Mouse (Mus musculus) skeletal muscle tissue, adult 2 months (tissue): Measurements from ENCODE around the gene Tas2r121.
"Not testable (repeated sequence)": the region's sequence is repeated elsewhere in the genome, so short reads cannot be mapped to it uniquely, and the experiment has no call there.

Experiments
- DNase-seq: peaks from one replicate; pipeline ENCODE4 v3.0.0-alpha.2; 2012; ENCODE audit warnings: low read depth, low spot score

The Tas2r121 gene

DNA sequence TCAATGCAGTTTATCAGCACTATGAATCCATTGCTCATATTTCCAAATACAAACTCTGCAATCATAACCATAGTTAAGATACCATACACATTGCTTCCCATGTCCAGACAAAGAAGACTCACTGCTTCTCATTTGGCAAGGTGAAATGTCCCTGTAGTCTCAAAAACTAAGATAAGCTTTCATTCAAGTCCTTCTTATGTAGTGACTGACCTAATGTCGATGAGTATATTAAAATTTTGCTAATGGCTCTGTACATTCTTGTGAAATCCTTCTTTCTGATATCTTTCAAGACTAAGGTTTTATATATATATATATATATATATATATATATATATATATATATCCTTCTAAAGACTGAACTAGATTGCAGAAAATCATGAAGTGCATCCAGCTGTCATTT, at the start of gene Tas2r121:
TSS of gene Tas2r121 (minus strand) at position 101 of the 400 bp plus-strand sequence.
- no peak for DNase-seq

DNA sequence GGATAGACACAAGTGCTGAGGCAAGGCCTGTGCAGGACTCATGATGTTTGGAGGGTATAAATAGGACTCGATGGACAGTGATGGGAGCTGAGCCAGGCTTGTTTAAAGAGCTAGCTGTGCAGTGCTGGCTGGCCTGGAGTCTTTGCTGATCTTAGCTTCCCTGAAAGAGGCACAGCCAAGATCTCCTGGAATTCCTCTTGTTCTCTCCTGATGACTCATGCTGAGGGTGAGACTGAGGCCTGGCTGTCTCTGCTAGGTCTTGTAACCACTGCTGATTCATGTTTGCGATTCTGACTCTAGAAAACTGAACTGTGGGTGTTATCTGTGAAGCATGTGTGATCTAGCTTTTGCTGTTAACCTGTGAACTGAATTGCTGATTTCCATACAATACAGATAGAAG, 49.4 kb upstream of the Tas2r121 start:
- DNase-seq, result no peak

DNA sequence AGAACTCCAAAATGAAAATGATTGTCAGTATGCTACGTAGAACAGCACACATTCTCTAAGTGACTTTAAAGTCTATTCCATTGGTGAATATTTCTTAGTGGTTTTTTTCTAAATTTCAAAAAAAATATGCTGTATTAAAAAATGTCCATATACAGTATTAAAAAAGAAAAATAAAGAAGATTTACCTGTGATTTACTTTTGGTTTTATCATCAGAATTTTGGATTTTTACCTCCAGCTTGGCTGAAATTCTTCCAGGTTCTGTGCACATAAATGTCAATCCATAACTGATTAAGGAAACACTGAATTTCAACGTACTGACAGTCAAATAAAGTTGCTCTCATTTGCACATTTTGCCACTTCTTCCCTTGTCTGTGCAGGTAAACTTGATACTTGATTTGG, 37.1 kb upstream of the Tas2r121 start, which contains the start of gene Tas2r115:
TSS of gene Tas2r115 (minus strand) at position 101 of the 400 bp plus-strand sequence.
- no peak for DNase-seq

DNA sequence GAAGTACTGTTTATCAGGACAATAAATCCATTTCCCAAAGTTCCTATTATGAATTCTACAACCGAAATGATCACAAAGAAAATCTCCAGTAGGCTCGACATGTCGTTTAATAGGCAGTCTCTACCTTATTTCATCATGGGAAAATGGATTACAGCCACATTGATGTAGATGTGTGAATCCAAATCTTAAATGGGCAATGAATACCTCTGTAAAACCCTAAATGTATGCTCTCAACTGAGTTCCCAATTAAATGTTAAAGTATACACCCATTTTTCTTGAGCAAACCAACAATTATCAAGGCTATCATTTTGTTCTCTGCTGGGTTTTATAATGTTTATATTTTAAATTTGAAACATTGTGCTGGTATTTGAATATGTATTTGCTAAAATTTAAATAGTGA, 11.0 kb upstream of the Tas2r121 start, which contains the start of gene Tas2r122:
TSS of gene Tas2r122 (minus strand) at position 101 of the 400 bp plus-strand sequence.
- DNase-seq, result no peak

DNA sequence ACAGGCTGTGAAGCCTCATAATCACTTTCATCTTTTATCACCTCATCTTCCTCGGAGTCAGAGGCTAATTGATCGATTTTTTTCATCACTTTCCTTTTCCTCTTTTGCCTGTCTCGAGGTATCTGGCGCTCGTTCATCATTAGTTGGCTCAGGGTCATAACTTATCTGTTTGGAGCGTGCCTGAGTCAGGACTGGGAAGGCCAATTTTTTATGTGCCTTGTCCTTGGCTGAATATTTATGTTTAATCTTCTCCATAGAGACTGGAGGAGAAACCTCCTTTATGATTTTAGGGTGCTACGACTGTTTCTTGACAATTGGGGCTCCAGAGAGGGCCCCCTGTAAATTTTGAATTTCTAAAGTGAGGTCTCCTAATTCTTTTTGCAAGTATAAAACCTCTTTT, 9.2 kb downstream of the Tas2r121 start:
- not testable (repeated sequence) for DNase-seq

DNA sequence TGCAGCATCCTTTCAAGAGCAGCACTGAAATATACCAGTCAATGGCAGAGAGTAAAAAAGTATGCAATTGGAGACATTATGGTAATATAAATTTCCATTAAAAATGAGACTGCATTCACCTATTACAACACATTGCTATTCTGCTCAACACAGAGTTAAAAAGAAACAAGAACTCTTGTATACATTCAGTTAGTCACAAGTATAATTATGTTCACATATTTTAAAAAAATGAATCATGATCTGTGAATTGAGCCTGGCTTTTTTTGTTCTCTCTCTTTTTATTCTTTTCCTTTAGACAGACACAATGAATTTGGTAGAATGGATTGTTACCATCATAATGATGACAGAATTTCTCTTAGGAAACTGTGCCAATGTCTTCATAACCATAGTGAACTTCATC, 44.2 kb downstream of the Tas2r121 start, which contains the start of gene Tas2r120:
TSS of gene Tas2r120 (plus strand) at position 301 of the 400 bp plus-strand sequence.
- no peak for DNase-seq

DNA sequence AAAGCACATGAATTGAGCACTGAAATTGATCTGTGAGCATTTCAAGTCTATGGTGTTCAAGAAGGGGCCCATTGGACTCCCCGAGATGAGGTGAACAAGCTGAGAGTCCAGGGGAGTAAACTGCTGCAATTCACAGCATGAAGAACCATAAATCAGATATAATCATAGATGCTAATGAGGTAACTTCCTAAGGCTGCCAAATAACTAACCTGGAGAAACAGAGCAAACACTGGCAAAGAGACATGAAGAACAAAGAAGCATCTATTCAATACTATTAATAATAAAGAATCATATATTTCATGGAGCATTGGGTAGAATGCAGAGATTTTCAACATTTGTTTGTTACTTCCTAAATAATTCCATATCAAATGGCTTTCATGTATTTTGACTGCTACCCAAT, 49.4 kb downstream of the Tas2r121 start, which contains the start of gene A630073D07Rik:
TSS of gene A630073D07Rik (minus strand) at position 101 of the 400 bp plus-strand sequence.
- no peak for DNase-seq
